Mouse (Mus musculus) lung, postnatal 0 days (tissue): ENCODE data around the gene Zan.

Source experiments
- CTCF ChIP-seq: IDR thresholded peaks from 2 replicates; pipeline ENCODE4 v1.5.1; 2016; ENCODE audit warnings: antibody characterized with exemption, mild to moderate bottlenecking
- EP300 ChIP-seq: IDR thresholded peaks from 2 replicates; pipeline ENCODE4 v1.6.1; 2016; ENCODE audit warnings: antibody characterized with exemption, mild to moderate bottlenecking, control low read depth

DNA sequence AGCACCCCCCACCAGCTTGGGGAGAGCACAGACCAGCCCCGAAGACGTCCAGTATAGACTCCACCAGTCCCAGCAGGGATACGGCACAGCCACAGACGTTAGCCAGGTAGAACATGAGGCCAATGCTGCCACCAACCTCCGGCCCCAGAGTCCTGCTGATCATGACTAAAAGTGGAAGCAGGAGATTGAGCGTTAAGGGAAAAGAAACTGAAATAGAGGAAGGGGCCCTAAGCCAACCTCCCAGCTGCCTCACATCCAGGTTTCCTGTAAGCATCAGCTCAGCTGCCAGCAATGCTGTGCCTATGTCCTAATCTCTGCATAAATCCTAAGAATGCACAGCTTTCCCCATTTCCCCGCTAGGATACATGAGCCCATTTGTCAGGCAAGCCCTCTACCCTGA is 146.0 kb downstream of the Zan start:
- TF ChIP-seq CTCF (no peak), EP300 (no peak)
